ENCODE assay signal across 7 mouse cellular contexts in genomic region chr4:41740380-41741157, GRCm38 (mm10). TPM values are rescaled to one million over a fixed set of nuclear protein-coding genes. Genes with fewer than 3 reads are reported as not detected.
DNase-seq lines count a peak whose midpoint lies in the region; ATAC-seq and TF ChIP-seq lines count a peak whose summit lies in the region.

No protein-coding gene starts in this region.

- peaks cover 13% of the 10 kb centered on the region for H3K79me2 ChIP-seq in macrophage (ENCODE audit: inconsistent target)

- peak; percentile 84 for DNase-seq in A20 (ENCODE audit: low read depth, low spot score)
- DNase-seq in cerebellum, postnatal 4 days (ENCODE audit: low spot score in 2 of 2): peak; percentile 48 to 59
- DNase-seq in gastrocnemius, postnatal 14 days: peak; percentile 64
- peak; percentile 70 to 82 for DNase-seq in left cerebral cortex, adult 18-20 months (ENCODE audit: low spot score in 2 of 2)

- WGBS in macrophage (ENCODE audit: missing documents): under 1% methylated on average over 48 of the region's 48 CpGs
- under 1% methylated on average over 48 of the region's 48 CpGs for WGBS in small intestine, adult 2 months

- intact Hi-C loops in gastrocnemius, postnatal 14 days (cut with DNase I; ENCODE audit: low total_unique reads): no loop called here

- H3K4me3 ChIP-seq in macrophage (ENCODE audit: inconsistent target): peak overlapping the region; percentile 65
- H3K4me3 ChIP-seq in small intestine, adult 2 months (ENCODE audit: low read depth, low read length): peak overlapping the region; percentile 72

- peak overlapping the region; percentile 73 for H3K27ac ChIP-seq in macrophage
- H3K27ac ChIP-seq in small intestine, adult 2 months (ENCODE audit: insufficient read depth, low read depth, low read length): peak overlapping the region; percentile 42

- TF ChIP-seq POLR2A in small intestine, adult 2 months (IDR thresholded peaks at IDR 0.05; ENCODE audit: low read depth, low read length): no peak

- ATAC-seq in CD4-positive, CD25-positive, alpha-beta regulatory T cell, adult 4 months: peak; percentile 54

- H3K36me3 ChIP-seq in macrophage (ENCODE audit: inconsistent target): no peaks in the 10 kb centered on the region
- 0 out of 2 replicates have a peak, but pooled peaks cover 3% of the 10 kb centered on the region for H3K36me3 ChIP-seq in small intestine, adult 2 months (ENCODE audit: control insufficient read depth, insufficient read depth, low read length)

- no peaks in the 10 kb centered on the region for H3K27me3 ChIP-seq in small intestine, adult 2 months (ENCODE audit: control insufficient read depth, insufficient read depth, low read length)

- peaks cover 11% of the 10 kb centered on the region for H3K4me1 ChIP-seq in small intestine, adult 2 months (ENCODE audit: control insufficient read depth, insufficient read depth, insufficient read length, low read length)

- TF ChIP-seq CTCF in small intestine, adult 2 months (IDR thresholded peaks at IDR 0.05; ENCODE audit: extremely low read depth, insufficient read length, insufficient replicate concordance, low read depth, low read length): no peak

RNA-seq across cellular contexts. Expression of gene Arid3c, which starts 9.6 kb away (rescaled TPM):
- not detected for polyA plus RNA-seq in CD4-positive, CD25-positive, alpha-beta regulatory T cell, adult 4 months (2017; shearing (Covaris generic))
- not detected for total RNA-seq in gastrocnemius, postnatal 14 days (2021)
- 1 to 10 TPM in 1 of 2 experiments, under 1 TPM in 1; 0.80 to 1.3 TPM for total RNA-seq in left cerebral cortex, adult 18-20 months (2021)
- not detected for total RNA-seq in macrophage (2018; cell fraction: chromatin; rRNA removed)
- total RNA-seq in macrophage (2018; cell fraction: cytosol; rRNA removed): not detected
- total RNA-seq in macrophage (2018; cell fraction: nucleus; rRNA removed): not detected
- not detected in 3 replicates for polyA plus RNA-seq in macrophage (2018)
- polyA plus RNA-seq in small intestine, adult 2 months (2012; rRNA removed): 0.09 TPM in 1 of 2 replicates, not detected in the other

RNA-seq across cellular contexts. Expression of gene Galt, which starts 14.5 kb away (rescaled TPM):
- 100 to 1,000 TPM in 1 of 2 experiments, 10 to 100 TPM in 1; 70.1 to 104 TPM for polyA plus RNA-seq in CD4-positive, CD25-positive, alpha-beta regulatory T cell, adult 4 months (2017; shearing (Covaris generic))
- total RNA-seq in gastrocnemius, postnatal 14 days (2021): 10 to 100 TPM; 26.5 to 27.0 TPM
- total RNA-seq in left cerebral cortex, adult 18-20 months (2021): 10 to 100 TPM; 66.6 to 79.6 TPM
- total RNA-seq in macrophage (2018; cell fraction: chromatin; rRNA removed): 10 to 100 TPM in 23 of 26 experiments, 1 to 10 TPM in 3; 3.7 to 81.1 (median 36.6) TPM
- total RNA-seq in macrophage (2018; cell fraction: cytosol; rRNA removed): 10 to 100 TPM; 11.1 to 29.0 (median 20.4) TPM
- 10 to 100 TPM in 23 of 26 experiments, 1 to 10 TPM in 3; 7.9 to 56.8 (median 28.9) TPM for total RNA-seq in macrophage (2018; cell fraction: nucleus; rRNA removed)
- polyA plus RNA-seq in macrophage (2018): 18.2 to 19.2 TPM (median 18.2 TPM) in 3 replicates
- 57.5 and 104 TPM in 2 replicates for polyA plus RNA-seq in small intestine, adult 2 months (2012; rRNA removed)

RNA-seq across cellular contexts. Expression of gene Sigmar1, which starts 15.4 kb away (rescaled TPM):
- 10 to 100 TPM; 42.8 to 48.9 TPM for polyA plus RNA-seq in CD4-positive, CD25-positive, alpha-beta regulatory T cell, adult 4 months (2017; shearing (Covaris generic))
- total RNA-seq in gastrocnemius, postnatal 14 days (2021): 10 to 100 TPM; 12.0 to 15.6 TPM
- 10 to 100 TPM; 49.5 to 58.6 TPM for total RNA-seq in left cerebral cortex, adult 18-20 months (2021)
- total RNA-seq in macrophage (2018; cell fraction: chromatin; rRNA removed): 10 to 100 TPM in 7 of 26 experiments, 1 to 10 TPM in 16, under 1 TPM in 1, not detected in 2; 0.87 to 16.9 (median 7.5) TPM
- 10 to 100 TPM; 24.4 to 43.7 (median 35.3) TPM for total RNA-seq in macrophage (2018; cell fraction: cytosol; rRNA removed)
- total RNA-seq in macrophage (2018; cell fraction: nucleus; rRNA removed): 10 to 100 TPM in 25 of 26 experiments, 1 to 10 TPM in 1; 7.2 to 53.4 (median 21.4) TPM
- polyA plus RNA-seq in macrophage (2018): 37.5 to 72.4 TPM (median 70.3 TPM) in 3 replicates
- 28.1 and 44.0 TPM in 2 replicates for polyA plus RNA-seq in small intestine, adult 2 months (2012; rRNA removed)

RNA-seq across cellular contexts. Expression of gene Dctn3, which starts 17.6 kb away (rescaled TPM):
- polyA plus RNA-seq in CD4-positive, CD25-positive, alpha-beta regulatory T cell, adult 4 months (2017; shearing (Covaris generic)): 10 to 100 TPM; 91.6 to 93.7 TPM
- total RNA-seq in gastrocnemius, postnatal 14 days (2021): 10 to 100 TPM; 39.6 to 44.8 TPM
- total RNA-seq in left cerebral cortex, adult 18-20 months (2021): 100 to 1,000 TPM; 166 to 172 TPM
- total RNA-seq in macrophage (2018; cell fraction: chromatin; rRNA removed): 10 to 100 TPM in 14 of 26 experiments, 1 to 10 TPM in 12; 2.7 to 20.1 (median 10.4) TPM
- 10 to 100 TPM; 59.2 to 85.1 (median 73.9) TPM for total RNA-seq in macrophage (2018; cell fraction: cytosol; rRNA removed)
- 10 to 100 TPM in 24 of 26 experiments, 1 to 10 TPM in 2; 8.5 to 36.2 (median 21.4) TPM for total RNA-seq in macrophage (2018; cell fraction: nucleus; rRNA removed)
- 34.4 to 93.4 TPM (median 69.6 TPM) in 3 replicates for polyA plus RNA-seq in macrophage (2018)
- polyA plus RNA-seq in small intestine, adult 2 months (2012; rRNA removed): 35.0 and 69.5 TPM in 2 replicates

RNA-seq across cellular contexts. Expression of gene Rpp25l, which starts 27.2 kb away (rescaled TPM):
- polyA plus RNA-seq in CD4-positive, CD25-positive, alpha-beta regulatory T cell, adult 4 months (2017; shearing (Covaris generic)): 10 to 100 TPM; 57.2 to 58.2 TPM
- total RNA-seq in gastrocnemius, postnatal 14 days (2021): 10 to 100 TPM; 40.3 to 49.9 TPM
- 10 to 100 TPM; 32.5 to 37.1 TPM for total RNA-seq in left cerebral cortex, adult 18-20 months (2021)
- 1 to 10 TPM in 18 of 26 experiments, under 1 TPM in 1, not detected in 7; 0.86 to 5.8 (median 2.7) TPM for total RNA-seq in macrophage (2018; cell fraction: chromatin; rRNA removed)
- total RNA-seq in macrophage (2018; cell fraction: cytosol; rRNA removed): 10 to 100 TPM in 22 of 26 experiments, 1 to 10 TPM in 4; 6.7 to 22.1 (median 15.7) TPM
- 10 to 100 TPM in 2 of 26 experiments, 1 to 10 TPM in 24; 1.0 to 13.8 (median 4.4) TPM for total RNA-seq in macrophage (2018; cell fraction: nucleus; rRNA removed)
- 6.4 to 25.9 TPM (median 19.8 TPM) in 3 replicates for polyA plus RNA-seq in macrophage (2018)
- 25.4 and 48.7 TPM in 2 replicates for polyA plus RNA-seq in small intestine, adult 2 months (2012; rRNA removed)

Comparison
In these comparisons a context has a peak if more than half of its experiments do, and no peak if none do; other contexts are left out.
1. Peak in every context shown above with its lines: DNase-seq, ATAC-seq, H3K4me3 ChIP-seq and H3K27ac ChIP-seq.